Comparison of ENCODE assay signal across 31 mouse cellular contexts in genomic region chr15:102503447-102503846, GRCm38 (mm10). TPM values are rescaled to one million over a fixed set of nuclear protein-coding genes. Genes with fewer than 3 reads are reported as not detected.
A peak's percentile ranks its signal among the peaks of the same experiment; 100 is the strongest.
DNase-seq lines count a peak whose midpoint lies in the region; ATAC-seq and TF ChIP-seq lines count a peak whose summit lies in the region.
"Had no signal": no experiment of that assay in that cellular context is flagged by ENCODE, and none has a peak within 500 bp of the region (broad histone marks: within the 10 kb centered on the region; RNA-seq: fewer than 3 reads in every experiment).

Gm10337 (plus strand) TSS chr15:102503722.

- H3K27me3 ChIP-seq in hindbrain, embryonic 10.5 days (ENCODE audit: insufficient read depth, poor library complexity, severe bottlenecking), result no peaks in the 10 kb centered on the region
- H3K27me3 ChIP-seq in hindbrain, postnatal 0 days (ENCODE audit: insufficient read depth, low read length), result no peaks in the 10 kb centered on the region
- no peaks in the 10 kb centered on the region for H3K27me3 ChIP-seq in midbrain, embryonic 11.5 days (ENCODE audit: control insufficient read depth, insufficient read depth, low read length)
- H3K27me3 ChIP-seq in midbrain, embryonic 14.5 days (ENCODE audit: control insufficient read depth, insufficient read depth, low read length), result no peaks in the 10 kb centered on the region
- H3K27me3 ChIP-seq in MEL (ENCODE audit: control insufficient read depth in 1 of 2, insufficient read depth in 2 of 2, low read length in 2 of 2), result no peaks in the 10 kb centered on the region
- no peaks in the 10 kb centered on the region for H3K27me3 ChIP-seq in intestine, postnatal 0 days (replicated peaks; ENCODE audit: control insufficient read depth, insufficient read depth, low read length)
- H3K27me3 ChIP-seq: CH12.LX; embryonic facial prominence, embryonic 15.5 days; heart, embryonic 15.5 days; limb, embryonic 15.5 days; megakaryocyte, embryonic 14.5 days had no signal

- ATAC-seq in hindbrain, postnatal 0 days, result no peak
- ATAC-seq in midbrain, embryonic 11.5 days (ENCODE audit: low FRiP score), result no peak
- ATAC-seq in midbrain, embryonic 14.5 days (ENCODE audit: low FRiP score, low TSS enrichment), result no peak
- no peak for ATAC-seq in intestine, postnatal 0 days
- ATAC-seq: activated CD4-positive, CD25-positive, alpha-beta regulatory T cell, adult 4 months had no signal

- TF ChIP-seq EP300 in MEL (IDR thresholded peaks at IDR 0.05; ENCODE audit: low read depth in 1 of 2, low read length in 2 of 2), result no peak

- no peak within 1 kb of the TSS for H3K4me3 ChIP-seq in hindbrain, embryonic 10.5 days
- no peak within 1 kb of the TSS for H3K4me3 ChIP-seq in hindbrain, postnatal 0 days (ENCODE audit: low read length)
- H3K4me3 ChIP-seq in midbrain, embryonic 11.5 days (ENCODE audit: low read depth, low read length), result no peak within 1 kb of the TSS
- H3K4me3 ChIP-seq in midbrain, embryonic 14.5 days (replicated peaks; ENCODE audit: low read depth, low read length), result no peak within 1 kb of the TSS
- H3K4me3 ChIP-seq in MEL (ENCODE audit: control insufficient read depth in 1 of 2, insufficient read depth in 1 of 2, low read depth in 2 of 2, low read length in 2 of 2), result no peak within 1 kb of the TSS
- no peak within 1 kb of the TSS for H3K4me3 ChIP-seq in intestine, postnatal 0 days (ENCODE audit: low read depth, low read length)
- H3K4me3 ChIP-seq: embryonic facial prominence, embryonic 15.5 days; heart, embryonic 15.5 days; limb, embryonic 15.5 days; megakaryocyte, embryonic 14.5 days had no signal

- H3K27ac ChIP-seq in hindbrain, embryonic 10.5 days, result no peak within 1 kb of the TSS
- H3K27ac ChIP-seq in hindbrain, postnatal 0 days, result no peak within 1 kb of the TSS
- no peak within 1 kb of the TSS; the same call in 1 of the 2 replicates for H3K27ac ChIP-seq in midbrain, embryonic 11.5 days (ENCODE audit: low read depth, low read length)
- no peak within 1 kb of the TSS for H3K27ac ChIP-seq in midbrain, embryonic 14.5 days (replicated peaks; ENCODE audit: low read depth, low read length)
- H3K27ac ChIP-seq in MEL (ENCODE audit: control insufficient read depth, low read depth, low read length), result no peak within 1 kb of the TSS
- peak within 1 kb of the TSS; percentile 74 for H3K27ac ChIP-seq in intestine, postnatal 0 days (ENCODE audit: low read depth, low read length)
- H3K27ac ChIP-seq: embryonic facial prominence, embryonic 15.5 days; heart, embryonic 15.5 days; limb, embryonic 15.5 days; liver, embryonic 14.5 days had no signal

- no peaks in the 10 kb centered on the region for H3K9me3 ChIP-seq in hindbrain, embryonic 10.5 days
- H3K9me3 ChIP-seq in hindbrain, postnatal 0 days (ENCODE audit: low read length), result no peaks in the 10 kb centered on the region
- no peaks in the 10 kb centered on the region for H3K9me3 ChIP-seq in midbrain, embryonic 11.5 days (ENCODE audit: control insufficient read depth, low read length)
- H3K9me3 ChIP-seq in midbrain, embryonic 14.5 days (ENCODE audit: control insufficient read depth, low read length), result no peaks in the 10 kb centered on the region
- H3K9me3 ChIP-seq in MEL (replicated peaks; ENCODE audit: insufficient read depth, low read length), result no peaks in the 10 kb centered on the region
- no peaks in the 10 kb centered on the region for H3K9me3 ChIP-seq in intestine, postnatal 0 days (ENCODE audit: control insufficient read depth)
- H3K9me3 ChIP-seq: embryonic facial prominence, embryonic 15.5 days; heart, embryonic 15.5 days; limb, embryonic 15.5 days; megakaryocyte, embryonic 14.5 days had no signal

- TF ChIP-seq POLR2A in MEL (IDR thresholded peaks at IDR 0.05; ENCODE audit: control insufficient read depth in 1 of 2, insufficient read depth in 1 of 2, low read depth in 1 of 2, low read length in 2 of 2, poor library complexity in 1 of 2), result no peak

- TF ChIP-seq CTCF in hindbrain, postnatal 0 days (IDR thresholded peaks at IDR 0.05; ENCODE audit: low read depth), result no peak
- TF ChIP-seq CTCF in MEL (IDR thresholded peaks at IDR 0.05 in 2 of 3, conservative IDR thresholded peaks at IDR 0.05 in 1 of 3; ENCODE audit: control insufficient read depth in 1 of 3, insufficient read depth in 1 of 3, low read depth in 2 of 3, low read length in 3 of 3, poor library complexity in 1 of 3, severe bottlenecking in 1 of 3), result no peak
- no peak for TF ChIP-seq CTCF in intestine, postnatal 0 days (IDR thresholded peaks at IDR 0.05; ENCODE audit: low read depth)

- 92% methylated on average over 1 of the region's 1 CpGs for WGBS in hindbrain, embryonic 10.5 days
- 94% methylated on average over 1 of the region's 1 CpGs for WGBS in hindbrain, postnatal 0 days
- 92% methylated on average over 1 of the region's 1 CpGs for WGBS in midbrain, embryonic 11.5 days
- 92% methylated on average over 1 of the region's 1 CpGs for WGBS in midbrain, embryonic 14.5 days
- WGBS in intestine, postnatal 0 days, result 92% methylated on average over 1 of the region's 1 CpGs

- no peaks in the 10 kb centered on the region for H3K79me2 ChIP-seq in MEL (ENCODE audit: control insufficient read depth, insufficient read depth, low read length, poor library complexity)

- H3K9ac ChIP-seq in hindbrain, postnatal 0 days (replicated peaks; ENCODE audit: low read length), result no peak within 1 kb of the TSS
- no peak within 1 kb of the TSS for H3K9ac ChIP-seq in midbrain, embryonic 11.5 days (ENCODE audit: low read length)
- no peak within 1 kb of the TSS for H3K9ac ChIP-seq in midbrain, embryonic 14.5 days (replicated peaks; ENCODE audit: low read length)
- no peak within 1 kb of the TSS for H3K9ac ChIP-seq in MEL (ENCODE audit: control insufficient read depth, low read depth, low read length, poor library complexity, severe bottlenecking)
- no peak within 1 kb of the TSS for H3K9ac ChIP-seq in intestine, postnatal 0 days (ENCODE audit: low read depth, low read length)
- H3K9ac ChIP-seq: embryonic facial prominence, embryonic 15.5 days; heart, embryonic 15.5 days; limb, embryonic 15.5 days; liver, embryonic 14.5 days; lung, embryonic 14.5 days had no signal

- no peak within 1 kb of the TSS for H3K4me2 ChIP-seq in hindbrain, postnatal 0 days (ENCODE audit: low read depth, low read length)
- H3K4me2 ChIP-seq in midbrain, embryonic 11.5 days, result no peak within 1 kb of the TSS
- no peak within 1 kb of the TSS for H3K4me2 ChIP-seq in midbrain, embryonic 14.5 days (ENCODE audit: low read length)
- H3K4me2 ChIP-seq in intestine, postnatal 0 days (replicated peaks; ENCODE audit: low read depth), result no peak within 1 kb of the TSS
- H3K4me2 ChIP-seq: embryonic facial prominence, embryonic 15.5 days; heart, embryonic 15.5 days; limb, embryonic 15.5 days; lung, embryonic 14.5 days had no signal

- H3K36me3 ChIP-seq in hindbrain, embryonic 10.5 days, result peaks cover 92% of the 10 kb centered on the region
- H3K36me3 ChIP-seq in hindbrain, postnatal 0 days (ENCODE audit: insufficient read depth, low read length), result peaks cover 76% of the 10 kb centered on the region
- H3K36me3 ChIP-seq in midbrain, embryonic 11.5 days (ENCODE audit: control insufficient read depth, insufficient read depth, low read length), result peaks cover 36% of the 10 kb centered on the region
- peaks cover 83% of the 10 kb centered on the region for H3K36me3 ChIP-seq in midbrain, embryonic 14.5 days (ENCODE audit: control insufficient read depth, insufficient read depth, low read length)
- peaks cover 27 to 29% of the 10 kb centered on the region in 2 experiments for H3K36me3 ChIP-seq in MEL (ENCODE audit: control insufficient read depth in 1 of 2, insufficient read depth in 2 of 2, low read length in 2 of 2)
- peaks cover 49% of the 10 kb centered on the region for H3K36me3 ChIP-seq in intestine, postnatal 0 days (ENCODE audit: control insufficient read depth, insufficient read depth)

- no peak for TF ChIP-seq RAD21 in MEL (IDR thresholded peaks at IDR 0.05; ENCODE audit: low read depth, low read length)

- no peak for DNase-seq in hindbrain, embryonic 10.5 days (ENCODE audit: low spot score)
- DNase-seq in hindbrain, postnatal 0 days (ENCODE audit: low spot score), result no peak
- peak; percentile 86 for DNase-seq in midbrain, embryonic 11.5 days (ENCODE audit: low spot score, missing footprints)
- DNase-seq in midbrain, embryonic 14.5 days, result no peak
- no peak for DNase-seq in MEL (ENCODE audit: low read depth, low spot score)
- no peak for DNase-seq in cerebellum, postnatal 14 days
- DNase-seq: adrenal gland, adult 8-10 months; B cell, adult 2 months; cerebellum, adult 11-12 months; cerebellum, postnatal 25 days; embryo, embryonic 11 days; gastrocnemius, postnatal 36 days; heart, postnatal 36 days; kidney, adult 9 months; kidney, postnatal 25 days; lung, embryonic 14.5 days; lung, postnatal 36 days; thymus, postnatal 14 days had no signal

- H3K4me1 ChIP-seq in hindbrain, embryonic 10.5 days (replicated peaks), result 0 out of 2 replicates have a peak, but pooled peaks cover 5% of the 10 kb centered on the region
- H3K4me1 ChIP-seq in hindbrain, postnatal 0 days (ENCODE audit: insufficient read depth, low read length), result no peaks in the 10 kb centered on the region
- H3K4me1 ChIP-seq in midbrain, embryonic 11.5 days (ENCODE audit: control insufficient read depth, insufficient read depth, low read length), result no peaks in the 10 kb centered on the region
- no peaks in the 10 kb centered on the region for H3K4me1 ChIP-seq in midbrain, embryonic 14.5 days (ENCODE audit: control insufficient read depth, insufficient read depth, low read length)
- H3K4me1 ChIP-seq in MEL (ENCODE audit: control insufficient read depth in 1 of 2, insufficient read depth in 2 of 2, low read length in 2 of 2), result peaks cover 18 to 20% of the 10 kb centered on the region in 2 experiments
- no peaks in the 10 kb centered on the region for H3K4me1 ChIP-seq in intestine, postnatal 0 days (replicated peaks; ENCODE audit: control insufficient read depth, insufficient read depth, low read length)

TF ChIP-seq in MEL, 35 proteins besides CTCF, POLR2A, EP300 and RAD21 (continues in another document):
- TF ChIP-seq GABPA (IDR thresholded peaks at IDR 0.05; ENCODE audit: low read depth, low read length) (no peak), POLR2AphosphoS5 (IDR thresholded peaks at IDR 0.05; ENCODE audit: borderline replicate concordance, low read depth, low read length) (peak; percentile 48; the same call in 1 of the 2 replicates), POLR2AphosphoS2 (IDR thresholded peaks at IDR 0.05; ENCODE audit: low read length) (peak; percentile 29; the same call in 1 of the 2 replicates)

RNA-seq across cellular contexts. Expression of gene Gm10337, which starts in this region (rescaled TPM):
- polyA plus RNA-seq in hindbrain, embryonic 10.5 days (2016; fragmentation: Nextera tagmentation; extraction: Ambion mirVana), result 3.9 and 11.3 TPM in 2 replicates
- not detected in 2 replicates for total RNA-seq in hindbrain, postnatal 0 days (2014; rRNA removed)
- 2.7 and 7.3 TPM in 2 replicates for polyA plus RNA-seq in hindbrain, postnatal 0 days (2015; fragmentation: Nextera tagmentation; extraction: Ambion mirVana)
- polyA plus RNA-seq in midbrain, embryonic 11.5 days (2014; fragmentation: Nextera tagmentation; extraction: Ambion mirVana), result 6.7 TPM in 1 of 2 replicates, not detected in the other
- polyA plus RNA-seq in midbrain, embryonic 14.5 days (2014; fragmentation: Nextera tagmentation; extraction: Ambion mirVana), result 9.6 TPM in 1 of 2 replicates, not detected in the other
- total RNA-seq in MEL (2012; rRNA removed), result not detected in 2 replicates
- not detected for polyA plus RNA-seq in MEL (2012; ENCODE audit: insufficient read depth in 1 of 2, insufficient read length in 2 of 2, low read depth in 1 of 2, low replicate concordance in 2 of 2, missing spikeins in 1 of 2)
- polyA plus RNA-seq in intestine, postnatal 0 days (2015; fragmentation: Nextera tagmentation; extraction: Ambion mirVana), result 3.5 TPM in 1 of 2 replicates, not detected in the other
- total RNA-seq: CH12.LX; gastrocnemius, postnatal 36 days; heart, adult 8-10 months; heart, postnatal 36 days; layer of hippocampus, adult 8-10 months; left cerebral cortex, postnatal 14 days; midbrain, postnatal 0 days; neutrophil, adult 5-6 weeks had no signal
- polyA plus RNA-seq: activated CD4-positive, CD25-positive, alpha-beta regulatory T cell, adult 4 months; liver, embryonic 14.5 days; lung, embryonic 14.5 days had no signal
